Mouse (Mus musculus) liver, adult 2 months (tissue): ENCODE measurements around the gene Nfkbib. TPM values are rescaled to one million over a fixed set of nuclear protein-coding genes. Genes with fewer than 3 reads are reported as not detected.

Experiments
- DNase-seq: peaks from one replicate; pipeline ENCODE4 v3.0.0-alpha.2; 2011; ENCODE audit warnings: low read depth, low spot score; ENCODE audit errors: extremely low read depth
- H3K27ac ChIP-seq: fragments of 200-500 bp; replicated peaks from 2 replicates; pipeline ENCODE4 v1.5.1; 2012; ENCODE audit warnings: low read depth, mild to moderate bottlenecking, control low read depth, inconsistent platforms, low read length; ENCODE audit not compliant: insufficient read depth
- H3K27me3 ChIP-seq: fragments of 200-500 bp; 2 replicates; pipeline ENCODE4 v1.6.1; 2012; ENCODE audit warnings: mild to moderate bottlenecking, moderate library complexity, low read length, inconsistent platforms; ENCODE audit not compliant: control insufficient read depth, insufficient read depth
- H3K36me3 ChIP-seq: fragments of 200-500 bp; 2 replicates; pipeline ENCODE4 v1.6.1; 2012; ENCODE audit warnings: low read length, inconsistent platforms; ENCODE audit not compliant: control insufficient read depth, insufficient read depth
- H3K4me1 ChIP-seq: fragments of 200-500 bp; 2 replicates; pipeline ENCODE4 v1.6.1; 2011; ENCODE audit warnings: low read length; ENCODE audit not compliant: control insufficient read depth, insufficient read depth
- H3K4me3 ChIP-seq: fragments of 200-500 bp; 2 replicates; pipeline ENCODE4 v1.5.1; 2011; ENCODE audit warnings: low read depth, mild to moderate bottlenecking, control low read depth, low read length, moderate library complexity; ENCODE audit not compliant: insufficient read depth
- H3K79me2 ChIP-seq: fragments of 200-500 bp; 2 replicates; pipeline ENCODE4 v1.6.1; 2012; ENCODE audit warnings: inconsistent platforms, mild to moderate bottlenecking, low read length, moderate library complexity; ENCODE audit not compliant: control insufficient read depth, insufficient read depth
- H3K9ac ChIP-seq: fragments of 200-500 bp; 2 replicates; pipeline ENCODE4 v1.6.1; 2012; ENCODE audit warnings: low read depth, mild to moderate bottlenecking, control low read depth, inconsistent platforms, low read length
- CTCF ChIP-seq: fragments of 200-500 bp; IDR thresholded peaks from 2 replicates; pipeline ENCODE4 v1.5.1; 2011; ENCODE audit warnings: low read depth, low read length, control low read depth
- POLR2A ChIP-seq: fragments of 200-500 bp; IDR thresholded peaks from 2 replicates; pipeline ENCODE4 v1.6.1; 2011; ENCODE audit warnings: low read length, control low read depth; ENCODE audit not compliant: insufficient read depth; ENCODE audit errors: extremely low read depth
- WGBS: fragments of 180-500 bp; shearing (Covaris S2); methylation state at CpG from one replicate; pipeline ENCODE4 v1.1.7; 2018; 5-methylcytosine and 5-hydroxymethylcytosine counted together
- polyA plus RNA-seq: library from polyadenylated mRNA; depleted of rRNA; stranded (reverse); fragments of >200 nt; gene quantifications from 2 replicates; pipeline ENCODE4 v1.2.3, GENCODE M21; 2012
- total RNA-seq: library from RNA; depleted of rRNA; stranded (reverse); fragments of >200 nt; gene quantifications from 2 replicates; pipeline ENCODE4 v1.2.3, GENCODE M21; 2014

Nfkbib gene
- total and polyA plus RNA-seq, 2 experiments = 7.3 to 39.9 TPM

GRCm38 (mm10) chr7:28720753-28721537 is 46.4 kb downstream of the Nfkbib start:
- TF ChIP-seq CTCF = no peak
- TF ChIP-seq POLR2A = no peak
- H3K27ac ChIP-seq = no peak overlapping the region
- no peaks in the 10 kb centered on the region for H3K27me3 ChIP-seq
- H3K4me3 ChIP-seq = no peak overlapping the region
- H3K36me3 ChIP-seq = no peaks in the 10 kb centered on the region
- no peak for DNase-seq
- WGBS = 93% methylated on average over 3 of the region's 3 CpGs
- H3K9ac ChIP-seq = no peak overlapping the region
- no peaks in the 10 kb centered on the region for H3K79me2 ChIP-seq
- H3K4me1 ChIP-seq = no peaks in the 10 kb centered on the region

- no peak overlapping the region for H3K4me3 ChIP-seq
- H3K27me3 ChIP-seq = no peaks in the 10 kb centered on the region
- 63% methylated on average over 2 of the region's 2 CpGs for WGBS
- H3K27ac ChIP-seq = no peak overlapping the region
- no peak for TF ChIP-seq POLR2A
- H3K9ac ChIP-seq = no peak overlapping the region
- no peaks in the 10 kb centered on the region for H3K4me1 ChIP-seq
- H3K36me3 ChIP-seq = no peaks in the 10 kb centered on the region
- H3K79me2 ChIP-seq = no peaks in the 10 kb centered on the region
- DNase-seq = no peak
Observed at GRCm38 (mm10) chr7:28719650-28720049, 47.7 kb downstream of the Nfkbib start.

GRCm38 (mm10) chr7:28719159-28719558 is 48.2 kb downstream of the Nfkbib start:
- WGBS = 52% methylated on average over 4 of the region's 4 CpGs

GRCm38 (mm10) chr7:28717726-28718125 is 49.6 kb downstream of the Nfkbib start:
- H3K27me3 ChIP-seq = no peaks in the 10 kb centered on the region
- TF ChIP-seq POLR2A = no peak
- no peak for TF ChIP-seq CTCF
- no peaks in the 10 kb centered on the region for H3K79me2 ChIP-seq
- H3K27ac ChIP-seq = no peak overlapping the region
- 90% methylated on average over 10 of the region's 10 CpGs for WGBS
- no peak overlapping the region for H3K4me3 ChIP-seq
- no peak overlapping the region for H3K9ac ChIP-seq
- DNase-seq = no peak
- no peaks in the 10 kb centered on the region for H3K36me3 ChIP-seq
- H3K4me1 ChIP-seq = no peaks in the 10 kb centered on the region

More at GRCm38 (mm10) chr7:28719159-28719558, 48.2 kb downstream of the Nfkbib start:
- Histone ChIP-seq H3K4me1 (no peaks in the 10 kb centered on the region), H3K36me3 (no peaks in the 10 kb centered on the region), H3K27me3 (no peaks in the 10 kb centered on the region), H3K79me2 (no peaks in the 10 kb centered on the region), H3K27ac (no peak overlapping the region), H3K4me3 (no peak overlapping the region), H3K9ac (no peak overlapping the region)
- no peak for TF ChIP-seq POLR2A
- no peak for TF ChIP-seq CTCF
- DNase-seq = no peak

- Histone ChIP-seq H3K79me2 (no peaks in the 10 kb centered on the region), H3K27me3 (no peaks in the 10 kb centered on the region), H3K27ac (no peak within 1 kb of the TSS), H3K4me3 (peak within 1 kb of the TSS; percentile 39), H3K36me3 (no peaks in the 10 kb centered on the region), H3K4me1 (no peaks in the 10 kb centered on the region), H3K9ac (peak within 1 kb of the TSS; percentile 51)
- TF ChIP-seq CTCF (peak; percentile 31; the same call in 1 of the 2 replicates), POLR2A (no peak)
- no peak for DNase-seq
- 6% methylated on average over 36 of the region's 36 CpGs for WGBS
Observed at GRCm38 (mm10) chr7:28716590-28717281, 50.6 kb downstream of the Nfkbib start, which contains the start of gene Fbxo17. TSS of gene Fbxo17 (plus strand) at chr7:28716804.
